Mouse (Mus musculus) neural tube, embryonic 15.5 days (tissue): ENCODE results near the gene Neurl1b. TPM values are rescaled to one million over a fixed set of nuclear protein-coding genes. Genes with fewer than 3 reads are reported as not detected.

Experiments
- ATAC-seq: fragments of 200-750 bp; cut with Nextera tagmentation; 2 replicates; pipeline ENCODE4 v1.8.0; 2017; ENCODE audit warnings: mild to moderate bottlenecking, moderate TSS enrichment, moderate library complexity; ENCODE audit not compliant: low FRiP score
- H3K27ac ChIP-seq: fragments of 300-500 bp; sonication (generic); replicated peaks from 2 replicates; pipeline ENCODE4 v1.5.1; 2015; ENCODE audit warnings: mild to moderate bottlenecking, inconsistent platforms
- H3K27me3 ChIP-seq: fragments of 300-500 bp; sonication (generic); replicated peaks from 2 replicates; pipeline ENCODE4 v1.6.1; 2015; ENCODE audit warnings: inconsistent platforms
- H3K36me3 ChIP-seq: fragments of 300-500 bp; sonication (generic); 2 replicates; pipeline ENCODE4 v1.6.1; 2015; ENCODE audit warnings: inconsistent platforms
- H3K4me1 ChIP-seq: fragments of 300-500 bp; sonication (generic); 2 replicates; pipeline ENCODE4 v1.6.1; 2015; ENCODE audit warnings: inconsistent platforms
- H3K4me2 ChIP-seq: fragments of 300-500 bp; sonication (generic); 2 replicates; pipeline ENCODE4 v1.6.1; 2015; ENCODE audit warnings: inconsistent platforms, mild to moderate bottlenecking, moderate library complexity
- H3K4me3 ChIP-seq: fragments of 300-500 bp; sonication (generic); replicated peaks from 2 replicates; pipeline ENCODE4 v1.5.1; 2015; ENCODE audit warnings: mild to moderate bottlenecking, inconsistent platforms
- H3K9ac ChIP-seq: fragments of 300-500 bp; sonication (generic); replicated peaks from 2 replicates; pipeline ENCODE4 v1.6.1; 2015; ENCODE audit warnings: mild to moderate bottlenecking, inconsistent platforms
- H3K9me3 ChIP-seq: fragments of 300-500 bp; sonication (generic); replicated peaks from 2 replicates; pipeline ENCODE4 v1.6.1; 2016; ENCODE audit warnings: inconsistent platforms
- WGBS: fragments of 180-500 bp; shearing (Covaris S2); methylation state at CpG from one replicate; pipeline ENCODE4 v1.1.7; 2015; ENCODE audit warnings: mixed read lengths; 5-methylcytosine and 5-hydroxymethylcytosine counted together
- polyA plus RNA-seq: library from polyadenylated mRNA; unstranded; fragments of >200 nt; fragmentation: Nextera tagmentation; extraction: Ambion mirVana; gene quantifications from 2 replicates; pipeline ENCODE4 v1.2.1, GENCODE M21; 2015

Neurl1b gene
- polyA plus RNA-seq, 1 experiment from 2014 or later, result 1.3 TPM

- H3K4me2 ChIP-seq, result no peak overlapping the region
- H3K27ac ChIP-seq, result no peak overlapping the region
- no peak for ATAC-seq
- peaks cover 5% of the 10 kb centered on the region for H3K4me1 ChIP-seq
- peaks cover 5% of the 10 kb centered on the region; the same call in 1 of the 2 replicates for H3K36me3 ChIP-seq
- H3K27me3 ChIP-seq, result peaks cover 42% of the 10 kb centered on the region
- H3K4me3 ChIP-seq, result no peak overlapping the region
- WGBS, result 91% methylated on average over 14 of the region's 14 CpGs
- no peaks in the 10 kb centered on the region for H3K9me3 ChIP-seq
- no peak overlapping the region for H3K9ac ChIP-seq
Observed at GRCm38 (mm10) chr17:26437089-26437815, 22.6 kb downstream of the Neurl1b start.

- ATAC-seq, result no peak
- no peak overlapping the region for H3K27ac ChIP-seq
- H3K4me2 ChIP-seq, result peak overlapping the region; percentile 62
- H3K4me3 ChIP-seq, result peak overlapping the region; percentile 35
- peaks cover 5% of the 10 kb centered on the region; the same call in 1 of the 2 replicates for H3K36me3 ChIP-seq
- WGBS, result 11% methylated on average over 52 of the region's 52 CpGs
- peaks cover 5% of the 10 kb centered on the region for H3K4me1 ChIP-seq
- no peaks in the 10 kb centered on the region for H3K9me3 ChIP-seq
- H3K27me3 ChIP-seq, result peaks cover 42% of the 10 kb centered on the region
- H3K9ac ChIP-seq, result peak overlapping the region; percentile 17; the same call in 1 of the 2 replicates
Observed at GRCm38 (mm10) chr17:26439001-26439400, 24.4 kb downstream of the Neurl1b start.

- Histone ChIP-seq H3K9me3 (no peaks in the 10 kb centered on the region), H3K9ac (no peak overlapping the region), H3K4me1 (peaks cover 5% of the 10 kb centered on the region), H3K4me2 (no peak overlapping the region), H3K27me3 (peaks cover 41% of the 10 kb centered on the region), H3K36me3 (peaks cover 5% of the 10 kb centered on the region; the same call in 1 of the 2 replicates), H3K27ac (no peak overlapping the region), H3K4me3 (no peak overlapping the region)
- no peak for ATAC-seq
- WGBS, result 93% methylated on average over 10 of the region's 10 CpGs
Observed at GRCm38 (mm10) chr17:26441024-26441423, 26.4 kb downstream of the Neurl1b start.

- H3K36me3 ChIP-seq, result peaks cover 10% of the 10 kb centered on the region
- WGBS, result 82% methylated on average over 6 of the region's 6 CpGs
- peaks cover 32% of the 10 kb centered on the region for H3K27me3 ChIP-seq
- no peak overlapping the region for H3K9ac ChIP-seq
- H3K27ac ChIP-seq, result no peak overlapping the region
- no peak for ATAC-seq
- H3K4me3 ChIP-seq, result no peak overlapping the region
- no peaks in the 10 kb centered on the region for H3K9me3 ChIP-seq
- peaks cover 5% of the 10 kb centered on the region for H3K4me1 ChIP-seq
- no peak overlapping the region for H3K4me2 ChIP-seq
Observed at GRCm38 (mm10) chr17:26442197-26442596, 27.6 kb downstream of the Neurl1b start.

GRCm38 (mm10) chr17:26443865-26444264 is 29.2 kb downstream of the Neurl1b start:
- Histone ChIP-seq H3K4me1 (peaks cover 3% of the 10 kb centered on the region), H3K9me3 (no peaks in the 10 kb centered on the region), H3K9ac (no peak overlapping the region), H3K27me3 (peaks cover 16% of the 10 kb centered on the region), H3K36me3 (peaks cover 13% of the 10 kb centered on the region), H3K27ac (no peak overlapping the region), H3K4me3 (no peak overlapping the region), H3K4me2 (no peak overlapping the region)
- no peak for ATAC-seq
- 67% methylated on average over 4 of the region's 4 CpGs for WGBS

- no peak overlapping the region for H3K27ac ChIP-seq
- 76% methylated on average over 3 of the region's 3 CpGs for WGBS
- no peak overlapping the region for H3K9ac ChIP-seq
- no peak overlapping the region for H3K4me2 ChIP-seq
- H3K4me1 ChIP-seq, result no peaks in the 10 kb centered on the region
- no peaks in the 10 kb centered on the region for H3K27me3 ChIP-seq
- H3K4me3 ChIP-seq, result no peak overlapping the region
- H3K9me3 ChIP-seq, result no peaks in the 10 kb centered on the region
- no peak for ATAC-seq
- H3K36me3 ChIP-seq, result peaks cover 8% of the 10 kb centered on the region; the same call in 1 of the 2 replicates
Observed at GRCm38 (mm10) chr17:26449472-26449871, 34.8 kb downstream of the Neurl1b start.

GRCm38 (mm10) chr17:26451651-26452295 is 37.1 kb downstream of the Neurl1b start:
- no peak; the same call in 1 of the 2 replicates for ATAC-seq
- Histone ChIP-seq H3K9ac (no peak overlapping the region), H3K4me1 (no peaks in the 10 kb centered on the region), H3K27ac (no peak overlapping the region), H3K27me3 (no peaks in the 10 kb centered on the region), H3K4me3 (no peak overlapping the region), H3K9me3 (no peaks in the 10 kb centered on the region), H3K36me3 (peaks cover 7% of the 10 kb centered on the region; the same call in 1 of the 2 replicates), H3K4me2 (no peak overlapping the region)
- WGBS, result 32% methylated on average over 8 of the region's 8 CpGs

- H3K9ac ChIP-seq, result no peak overlapping the region
- WGBS, result 57% methylated on average over 5 of the region's 5 CpGs
- ATAC-seq, result no peak
Observed at GRCm38 (mm10) chr17:26452371-26452972, 37.8 kb downstream of the Neurl1b start.

GRCm38 (mm10) chr17:26457506-26457905 is 42.9 kb downstream of the Neurl1b start:
- Histone ChIP-seq H3K9me3 (no peaks in the 10 kb centered on the region), H3K9ac (no peak overlapping the region), H3K4me1 (no peaks in the 10 kb centered on the region), H3K4me3 (no peak overlapping the region), H3K4me2 (no peak overlapping the region), H3K27ac (no peak overlapping the region), H3K36me3 (no peaks in the 10 kb centered on the region), H3K27me3 (no peaks in the 10 kb centered on the region)
- no peak for ATAC-seq

More at GRCm38 (mm10) chr17:26452371-26452972, 37.8 kb downstream of the Neurl1b start:
- H3K4me2 ChIP-seq, result no peak overlapping the region
- no peaks in the 10 kb centered on the region for H3K9me3 ChIP-seq
- no peaks in the 10 kb centered on the region for H3K36me3 ChIP-seq
- no peaks in the 10 kb centered on the region for H3K4me1 ChIP-seq
- H3K27ac ChIP-seq, result no peak overlapping the region
- H3K4me3 ChIP-seq, result no peak overlapping the region
- H3K27me3 ChIP-seq, result no peaks in the 10 kb centered on the region

GRCm38 (mm10) chr17:26458049-26458448 is 43.4 kb downstream of the Neurl1b start:
- Histone ChIP-seq H3K4me1 (no peaks in the 10 kb centered on the region), H3K27me3 (no peaks in the 10 kb centered on the region), H3K9ac (no peak overlapping the region), H3K27ac (no peak overlapping the region), H3K36me3 (no peaks in the 10 kb centered on the region), H3K4me3 (no peak overlapping the region), H3K4me2 (no peak overlapping the region), H3K9me3 (no peaks in the 10 kb centered on the region)
- no peak for ATAC-seq
- 70% methylated on average over 7 of the region's 7 CpGs for WGBS

GRCm38 (mm10) chr17:26462634-26463170 is 48.1 kb downstream of the Neurl1b start:
- no peak overlapping the region for H3K27ac ChIP-seq
- no peaks in the 10 kb centered on the region for H3K9me3 ChIP-seq
- 0 out of 2 replicates have a peak overlapping the region, but pooled peaks have one; percentile 31 for H3K9ac ChIP-seq
- 34% methylated on average over 12 of the region's 12 CpGs for WGBS
- H3K27me3 ChIP-seq, result peaks cover 7% of the 10 kb centered on the region; the same call in 1 of the 2 replicates
- H3K36me3 ChIP-seq, result no peaks in the 10 kb centered on the region
- 0 out of 2 replicates have a peak overlapping the region, but pooled peaks have one; percentile 22 for H3K4me2 ChIP-seq
- peaks cover 4% of the 10 kb centered on the region for H3K4me1 ChIP-seq
- ATAC-seq, result no peak
- no peak overlapping the region for H3K4me3 ChIP-seq
